Comparison of ENCODE assay signal across 8 mouse cellular contexts in the genomic region with DNA sequence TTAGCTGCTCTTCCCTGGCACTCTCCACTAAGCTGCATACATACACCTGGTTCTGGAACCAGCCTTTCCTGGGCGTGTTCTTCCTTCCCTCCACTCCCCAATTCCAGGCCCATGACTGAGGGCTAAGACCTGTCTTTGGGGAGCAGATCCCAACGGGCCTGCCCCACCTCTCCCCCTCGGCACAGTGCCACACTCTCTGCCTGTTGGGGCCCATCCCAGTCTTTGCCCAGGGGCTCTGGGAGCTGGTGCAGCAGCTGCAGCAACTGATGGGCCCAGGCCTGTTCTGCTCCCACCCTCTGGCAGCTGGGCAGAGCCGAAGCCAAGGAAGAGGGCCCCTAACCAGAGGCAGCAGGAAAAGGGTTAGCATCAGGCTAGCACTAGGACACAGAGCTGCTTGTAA. TPM values are rescaled to one million over a fixed set of nuclear protein-coding genes. Genes with fewer than 3 reads are reported as not detected.
DNase-seq lines count a peak whose midpoint lies in the region; ATAC-seq and TF ChIP-seq lines count a peak whose summit lies in the region.

No protein-coding gene starts in this region.

- no peaks in the 10 kb centered on the region for H3K9me3 ChIP-seq in lung, embryonic 14.5 days (ENCODE audit: low read depth, low read length)
- H3K9me3 ChIP-seq in forebrain, embryonic 14.5 days (replicated peaks; ENCODE audit: control insufficient read depth, low read length), result no peaks in the 10 kb centered on the region
- H3K9me3 ChIP-seq in limb, embryonic 13.5 days, result no peaks in the 10 kb centered on the region
- no peaks in the 10 kb centered on the region for H3K9me3 ChIP-seq in neural tube, embryonic 15.5 days (replicated peaks)

- no peak for ATAC-seq in lung, embryonic 14.5 days (ENCODE audit: insufficient read depth)
- no peak for ATAC-seq in forebrain, embryonic 14.5 days
- no peak for ATAC-seq in limb, embryonic 13.5 days (ENCODE audit: low FRiP score, low read depth)
- no peak for ATAC-seq in neural tube, embryonic 15.5 days (ENCODE audit: low FRiP score)

- H3K36me3 ChIP-seq in lung, embryonic 14.5 days (ENCODE audit: insufficient read depth), result peaks cover 47% of the 10 kb centered on the region
- peaks cover 14% of the 10 kb centered on the region; the same call in 1 of the 2 replicates for H3K36me3 ChIP-seq in forebrain, embryonic 14.5 days (ENCODE audit: control insufficient read depth, insufficient read depth, low read length)
- H3K36me3 ChIP-seq in limb, embryonic 13.5 days, result peaks cover 44% of the 10 kb centered on the region
- no peaks in the 10 kb centered on the region for H3K36me3 ChIP-seq in neural tube, embryonic 15.5 days

- no peaks in the 10 kb centered on the region for H3K27me3 ChIP-seq in lung, embryonic 14.5 days (ENCODE audit: insufficient read depth, low read length)
- 0 out of 2 replicates have a peak, but pooled peaks cover 10% of the 10 kb centered on the region for H3K27me3 ChIP-seq in forebrain, embryonic 14.5 days (replicated peaks; ENCODE audit: control insufficient read depth, insufficient read depth, low read length)
- H3K27me3 ChIP-seq in limb, embryonic 13.5 days, result no peaks in the 10 kb centered on the region
- H3K27me3 ChIP-seq in neural tube, embryonic 15.5 days (replicated peaks), result peaks cover 40% of the 10 kb centered on the region

- peaks cover 15% of the 10 kb centered on the region for H3K4me1 ChIP-seq in lung, embryonic 14.5 days (ENCODE audit: insufficient read depth)
- peaks cover 19% of the 10 kb centered on the region; the same call in 1 of the 2 replicates for H3K4me1 ChIP-seq in forebrain, embryonic 14.5 days (ENCODE audit: control insufficient read depth, insufficient read depth, low read length)
- H3K4me1 ChIP-seq in limb, embryonic 13.5 days, result peaks cover 44% of the 10 kb centered on the region
- peaks cover 64% of the 10 kb centered on the region for H3K4me1 ChIP-seq in neural tube, embryonic 15.5 days

- H3K4me3 ChIP-seq in lung, embryonic 14.5 days (ENCODE audit: low read depth, low read length), result peak overlapping the region; percentile 92
- H3K4me3 ChIP-seq in forebrain, embryonic 14.5 days (ENCODE audit: low read depth, low read length), result peak overlapping the region; percentile 65
- H3K4me3 ChIP-seq in limb, embryonic 13.5 days, result peak overlapping the region; percentile 99
- peak overlapping the region; percentile 56; the same call in 1 of the 2 replicates for H3K4me3 ChIP-seq in neural tube, embryonic 15.5 days (replicated peaks)

- H3K9ac ChIP-seq in lung, embryonic 14.5 days, result peak overlapping the region; percentile 95
- H3K9ac ChIP-seq in forebrain, embryonic 14.5 days (ENCODE audit: low read length), result peak overlapping the region; percentile 83
- H3K9ac ChIP-seq in limb, embryonic 13.5 days, result peak overlapping the region; percentile 99
- H3K9ac ChIP-seq in neural tube, embryonic 15.5 days (replicated peaks), result peak overlapping the region; percentile 15; the same call in 1 of the 2 replicates

- H3K27ac ChIP-seq in lung, embryonic 14.5 days (ENCODE audit: low read depth), result peak overlapping the region; percentile 82; the same call in 1 of the 2 replicates
- H3K27ac ChIP-seq in forebrain, embryonic 14.5 days (ENCODE audit: low read depth, low read length), result peak overlapping the region; percentile 53; the same call in 1 of the 2 replicates
- peak overlapping the region; percentile 83 for H3K27ac ChIP-seq in limb, embryonic 13.5 days
- H3K27ac ChIP-seq in neural tube, embryonic 15.5 days (replicated peaks), result no peak overlapping the region

- WGBS in lung, embryonic 14.5 days, result 14% methylated on average over 4 of the region's 4 CpGs
- 2% methylated on average over 4 of the region's 4 CpGs for WGBS in forebrain, embryonic 14.5 days
- 17% methylated on average over 4 of the region's 4 CpGs for WGBS in limb, embryonic 13.5 days
- WGBS in neural tube, embryonic 15.5 days, result 18% methylated on average over 4 of the region's 4 CpGs

- no peak for TF ChIP-seq CTCF in lung, embryonic 14.5 days (IDR thresholded peaks at IDR 0.05; ENCODE audit: low read depth)

- DNase-seq in lung, embryonic 14.5 days, result peak; percentile 20
- DNase-seq in lung, postnatal 36 days, result no peak
- peak; percentile 42 for DNase-seq in forebrain, embryonic 14.5 days (ENCODE audit: low spot score)
- no peak for DNase-seq in cerebellum, adult 11 months
- no peak for DNase-seq in frontal cortex, postnatal 36 days (ENCODE audit: low spot score in 2 of 2)
- DNase-seq in spleen, postnatal 14 days (ENCODE audit: low spot score in 2 of 2), result no peak

- peak overlapping the region; percentile 76 for H3K4me2 ChIP-seq in lung, embryonic 14.5 days
- peak overlapping the region; percentile 58 for H3K4me2 ChIP-seq in forebrain, embryonic 14.5 days (ENCODE audit: low read length)
- peak overlapping the region; percentile 91 for H3K4me2 ChIP-seq in limb, embryonic 13.5 days (replicated peaks)
- H3K4me2 ChIP-seq in neural tube, embryonic 15.5 days, result peak overlapping the region; percentile 85

RNA-seq across cellular contexts. Expression of a gene that starts 3.1 kb away (rescaled TPM):
- 37.8 and 43.6 TPM in 2 replicates for polyA plus RNA-seq in lung, embryonic 14.5 days (2014; fragmentation: Nextera tagmentation; extraction: Ambion mirVana)
- 3.4 and 4.0 TPM in 2 replicates for polyA plus RNA-seq in forebrain, embryonic 14.5 days (2014; fragmentation: Nextera tagmentation; extraction: Ambion mirVana)
- 48.8 and 54.4 TPM in 2 replicates for polyA plus RNA-seq in limb, embryonic 13.5 days (2015; fragmentation: Nextera tagmentation; extraction: Ambion mirVana)
- polyA plus RNA-seq in neural tube, embryonic 15.5 days (2015; fragmentation: Nextera tagmentation; extraction: Ambion mirVana), result 6.1 and 12.9 TPM in 2 replicates

RNA-seq across cellular contexts. Expression of a gene that starts 19.8 kb away (rescaled TPM):
- polyA plus RNA-seq in lung, embryonic 14.5 days (2014; fragmentation: Nextera tagmentation; extraction: Ambion mirVana), result 53.0 and 60.3 TPM in 2 replicates
- polyA plus RNA-seq in forebrain, embryonic 14.5 days (2014; fragmentation: Nextera tagmentation; extraction: Ambion mirVana), result 24.9 and 27.3 TPM in 2 replicates
- polyA plus RNA-seq in limb, embryonic 13.5 days (2015; fragmentation: Nextera tagmentation; extraction: Ambion mirVana), result 51.0 and 52.3 TPM in 2 replicates
- 20.5 and 34.8 TPM in 2 replicates for polyA plus RNA-seq in neural tube, embryonic 15.5 days (2015; fragmentation: Nextera tagmentation; extraction: Ambion mirVana)

RNA-seq across cellular contexts. Expression of a gene that starts 31.5 kb away (rescaled TPM):
- 8.3 and 9.4 TPM in 2 replicates for polyA plus RNA-seq in lung, embryonic 14.5 days (2014; fragmentation: Nextera tagmentation; extraction: Ambion mirVana)
- 6.3 and 8.7 TPM in 2 replicates for polyA plus RNA-seq in forebrain, embryonic 14.5 days (2014; fragmentation: Nextera tagmentation; extraction: Ambion mirVana)
- polyA plus RNA-seq in limb, embryonic 13.5 days (2015; fragmentation: Nextera tagmentation; extraction: Ambion mirVana), result 7.6 and 8.0 TPM in 2 replicates
- 4.4 and 6.5 TPM in 2 replicates for polyA plus RNA-seq in neural tube, embryonic 15.5 days (2015; fragmentation: Nextera tagmentation; extraction: Ambion mirVana)

RNA-seq across cellular contexts. Expression of a gene that starts 43.6 kb away (rescaled TPM):
- polyA plus RNA-seq in lung, embryonic 14.5 days (2014; fragmentation: Nextera tagmentation; extraction: Ambion mirVana), result 374 and 393 TPM in 2 replicates
- 506 and 542 TPM in 2 replicates for polyA plus RNA-seq in forebrain, embryonic 14.5 days (2014; fragmentation: Nextera tagmentation; extraction: Ambion mirVana)
- polyA plus RNA-seq in limb, embryonic 13.5 days (2015; fragmentation: Nextera tagmentation; extraction: Ambion mirVana), result 394 and 410 TPM in 2 replicates
- polyA plus RNA-seq in neural tube, embryonic 15.5 days (2015; fragmentation: Nextera tagmentation; extraction: Ambion mirVana), result 446 and 448 TPM in 2 replicates

RNA-seq across cellular contexts. Expression of a gene that starts 47.0 kb away (rescaled TPM):
- polyA plus RNA-seq in lung, embryonic 14.5 days (2014; fragmentation: Nextera tagmentation; extraction: Ambion mirVana), result not detected in 2 replicates
- polyA plus RNA-seq in forebrain, embryonic 14.5 days (2014; fragmentation: Nextera tagmentation; extraction: Ambion mirVana), result not detected in 2 replicates
- polyA plus RNA-seq in limb, embryonic 13.5 days (2015; fragmentation: Nextera tagmentation; extraction: Ambion mirVana), result 0.11 TPM in 1 of 2 replicates, not detected in the other
- polyA plus RNA-seq in neural tube, embryonic 15.5 days (2015; fragmentation: Nextera tagmentation; extraction: Ambion mirVana), result 0.04 and 27.8 TPM in 2 replicates

Comparison
In these comparisons a context has a peak if more than half of its experiments do, and no peak if none do; other contexts are left out.
1. DNase-seq: peak in lung, embryonic 14.5 days (single experiment) and forebrain, embryonic 14.5 days (single experiment); none in lung, postnatal 36 days (single experiment), cerebellum, adult 11 months (single experiment), frontal cortex, postnatal 36 days (0 of 2) and spleen, postnatal 14 days (0 of 2).
2. H3K9ac ChIP-seq: peak in every context shown above with its lines; median percentile 99 in limb, embryonic 13.5 days; 95 in lung, embryonic 14.5 days; 83 in forebrain, embryonic 14.5 days; 15 in neural tube, embryonic 15.5 days.
3. Peak in every context shown above with its lines, with median percentiles within 50 percentile points of each other: H3K4me2 ChIP-seq and H3K4me3 ChIP-seq.